Mouse (Mus musculus) CD4-positive, CD25-positive, alpha-beta regulatory T cell, adult 4 months (primary cell): ENCODE results near the gene Gm21820. TPM values are rescaled to one million over a fixed set of nuclear protein-coding genes. Genes with fewer than 3 reads are reported as not detected.
"Not testable (repeated sequence)": the region's sequence is repeated elsewhere in the genome, so short reads cannot be mapped to it uniquely, and the experiment has no call there.

Experiments used
- ATAC-seq: one replicate; pipeline ENCODE4 v1.8.0; 2017
- polyA plus RNA-seq, 2 experiments: library from polyadenylated mRNA; unstranded; fragments of 100-300 nt; shearing (Covaris generic); gene quantifications; one replicate each; pipeline ENCODE4 v1.2.1; 2017

The Gm21820 gene
- not detected for polyA plus RNA-seq

DNA sequence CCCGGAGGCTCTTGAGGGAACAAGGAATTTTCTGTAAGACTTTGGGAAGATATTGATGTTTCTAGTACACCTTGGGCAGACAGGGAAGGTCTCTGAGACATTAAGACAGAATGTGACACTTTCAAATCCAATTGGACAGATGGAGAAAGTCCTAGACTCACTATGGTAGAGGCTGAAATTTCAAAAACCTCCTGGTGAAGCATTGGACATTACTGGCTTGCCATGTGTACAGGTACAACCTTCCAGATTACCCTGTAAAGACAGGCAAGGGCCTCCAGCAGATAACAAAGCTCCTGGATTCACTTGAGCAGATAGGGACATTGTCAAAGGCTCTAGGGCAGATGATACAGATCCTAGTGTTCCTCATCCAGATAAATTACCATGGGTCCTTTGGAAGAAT, at the start of gene Gm21820:
TSS of gene Gm21820 (minus strand) at position 101 of the 400 bp plus-strand sequence.
- not testable (repeated sequence) for ATAC-seq

Other genes with a start within 250 kb of the Gm21820 start
- not detected for gene Gm20918, start 205.5 kb downstream of the Gm21820 start, polyA plus RNA-seq